Mouse (Mus musculus) heart, embryonic 14.5 days (tissue): ENCODE measurements around the gene Grip1. TPM values are rescaled to one million over a fixed set of nuclear protein-coding genes. Genes with fewer than 3 reads are reported as not detected.

ENCODE experiments used
- ATAC-seq: fragments of 200-750 bp; cut with Nextera tagmentation; 2 replicates; pipeline ENCODE4 v1.8.0; 2017; ENCODE audit warnings: low read depth, moderate TSS enrichment; ENCODE audit not compliant: insufficient number of reproducible peaks, insufficient read depth, low FRiP score
- H3K27ac ChIP-seq, 2 experiments: fragments of 200-500 bp in 1 of 2; fragments of 300-500 bp in 1 of 2; sonication (generic) in 1 of 2; replicated peaks in 1 of 2; 2 replicates each; pipeline ENCODE4 v1.5.1; 2012 to 2014; ENCODE audit warnings: low read depth in 2 of 2, low read length in 2 of 2, control low read depth in 1 of 2, mild to moderate bottlenecking in 1 of 2, mixed read lengths in 1 of 2; ENCODE audit not compliant: control insufficient read depth in 1 of 2, insufficient read depth in 1 of 2
- H3K27me3 ChIP-seq: fragments of 300-500 bp; sonication (generic); 2 replicates; pipeline ENCODE4 v1.6.1; 2014; ENCODE audit warnings: mild to moderate bottlenecking, low read length, control low read depth; ENCODE audit not compliant: control insufficient read depth, insufficient read depth
- H3K36me3 ChIP-seq: fragments of 300-500 bp; sonication (generic); 2 replicates; pipeline ENCODE4 v1.6.1; 2014; ENCODE audit warnings: mild to moderate bottlenecking, control low read depth, low read length, mixed read lengths; ENCODE audit not compliant: control insufficient read depth, insufficient read depth
- H3K4me1 ChIP-seq, 2 experiments: fragments of 200-500 bp in 1 of 2; fragments of 300-500 bp in 1 of 2; sonication (generic) in 1 of 2; 2 replicates each; pipeline ENCODE4 v1.6.1; 2012 to 2014; ENCODE audit warnings: low read length in 2 of 2, control low read depth in 1 of 2, mixed read lengths in 1 of 2; ENCODE audit not compliant: control insufficient read depth in 2 of 2, insufficient read depth in 2 of 2
- H3K4me2 ChIP-seq: fragments of 300-500 bp; sonication (generic); 2 replicates; pipeline ENCODE4 v1.6.1; 2014; ENCODE audit warnings: mild to moderate bottlenecking, low read length
- H3K4me3 ChIP-seq, 2 experiments: fragments of 200-500 bp in 1 of 2; fragments of 300-500 bp in 1 of 2; sonication (generic) in 1 of 2; 2 replicates each; pipeline ENCODE4 v1.5.1; 2012 to 2014; ENCODE audit warnings: low read length in 2 of 2, mild to moderate bottlenecking in 2 of 2, control low read depth in 1 of 2, low read depth in 1 of 2, moderate library complexity in 1 of 2; ENCODE audit not compliant: control insufficient read depth in 1 of 2, insufficient read depth in 1 of 2
- H3K9ac ChIP-seq: fragments of 300-500 bp; sonication (generic); 2 replicates; pipeline ENCODE4 v1.6.1; 2014; ENCODE audit warnings: mild to moderate bottlenecking, low read length
- H3K9me3 ChIP-seq: fragments of 300-500 bp; sonication (generic); 2 replicates; pipeline ENCODE4 v1.6.1; 2016; ENCODE audit warnings: low read length, control low read depth; ENCODE audit not compliant: control insufficient read depth
- WGBS: fragments of 180-500 bp; shearing (Covaris S2); extraction: QIAGEN DNeasy Blood & Tissue Kit; methylation state at CpG from one replicate; pipeline ENCODE4 v1.1.7; 2014; 5-methylcytosine and 5-hydroxymethylcytosine counted together
- polyA plus RNA-seq: library from polyadenylated mRNA; unstranded; fragments of >200 nt; fragmentation: Nextera tagmentation; extraction: Ambion mirVana; gene quantifications from 2 replicates; pipeline ENCODE4 v1.2.1, GENCODE M21; 2014

Gene Grip1
- polyA plus RNA-seq, 1 experiment from 2014 or later, result 2.9 TPM

GRCm38 (mm10) chr10:119902754-119903153 is 449.1 kb downstream of the Grip1 start:
- H3K4me2 ChIP-seq, result no peak overlapping the region
- ATAC-seq, result peak; percentile 39; the same call in 1 of the 2 replicates
- H3K9me3 ChIP-seq, result 0 out of 2 replicates have a peak, but pooled peaks cover 3% of the 10 kb centered on the region
- H3K4me3 ChIP-seq, result no peak overlapping the region
- H3K36me3 ChIP-seq, result no peaks in the 10 kb centered on the region
- no peak overlapping the region for H3K27ac ChIP-seq
- 57% methylated on average over 4 of the region's 4 CpGs for WGBS
- no peaks in the 10 kb centered on the region for H3K27me3 ChIP-seq
- peaks cover 3 to 4% of the 10 kb centered on the region in 2 experiments; a peak in 2 of 4 replicates for H3K4me1 ChIP-seq
- H3K9ac ChIP-seq, result no peak overlapping the region

GRCm38 (mm10) chr10:119906869-119907268 is 453.2 kb downstream of the Grip1 start:
- no peaks in the 10 kb centered on the region for H3K27me3 ChIP-seq
- peaks cover 3 to 4% of the 10 kb centered on the region in 2 experiments; a peak in 2 of 4 replicates for H3K4me1 ChIP-seq
- no peak overlapping the region for H3K27ac ChIP-seq
- 23% methylated on average over 7 of the region's 7 CpGs for WGBS
- no peak for ATAC-seq
- no peak overlapping the region for H3K4me2 ChIP-seq
- no peak overlapping the region for H3K9ac ChIP-seq
- no peak overlapping the region for H3K4me3 ChIP-seq
- no peaks in the 10 kb centered on the region for H3K36me3 ChIP-seq
- H3K9me3 ChIP-seq, result no peaks in the 10 kb centered on the region

- Histone ChIP-seq H3K4me1 (no peaks in the 10 kb centered on the region), H3K27ac (no peak overlapping the region), H3K4me3 (no peak overlapping the region), H3K4me2 (no peak overlapping the region), H3K9me3 (no peaks in the 10 kb centered on the region), H3K36me3 (no peaks in the 10 kb centered on the region), H3K27me3 (no peaks in the 10 kb centered on the region), H3K9ac (no peak overlapping the region)
- no peak for ATAC-seq
- 85% methylated on average over 9 of the region's 9 CpGs for WGBS
Observed at GRCm38 (mm10) chr10:119917995-119918394, 464.4 kb downstream of the Grip1 start.

GRCm38 (mm10) chr10:119927963-119928362 is 474.3 kb downstream of the Grip1 start:
- Histone ChIP-seq H3K4me3 (no peak overlapping the region), H3K9ac (no peak overlapping the region), H3K9me3 (no peaks in the 10 kb centered on the region), H3K36me3 (no peaks in the 10 kb centered on the region), H3K4me1 (no peaks in the 10 kb centered on the region), H3K27me3 (no peaks in the 10 kb centered on the region), H3K27ac (no peak overlapping the region), H3K4me2 (no peak overlapping the region)
- 84% methylated on average over 5 of the region's 5 CpGs for WGBS
- no peak for ATAC-seq

- H3K4me3 ChIP-seq, result no peak overlapping the region
- no peaks in the 10 kb centered on the region for H3K9me3 ChIP-seq
- H3K4me1 ChIP-seq, result no peaks in the 10 kb centered on the region
- no peak overlapping the region for H3K9ac ChIP-seq
- no peak overlapping the region for H3K4me2 ChIP-seq
- WGBS, result 84% methylated on average over 2 of the region's 2 CpGs
- no peak for ATAC-seq
- no peaks in the 10 kb centered on the region for H3K27me3 ChIP-seq
- H3K36me3 ChIP-seq, result no peaks in the 10 kb centered on the region
- H3K27ac ChIP-seq, result no peak overlapping the region
Observed at GRCm38 (mm10) chr10:119928921-119929320, 475.3 kb downstream of the Grip1 start.

- no peaks in the 10 kb centered on the region for H3K9me3 ChIP-seq
- ATAC-seq, result no peak
- WGBS, result 49% methylated on average over 4 of the region's 4 CpGs
- no peak overlapping the region for H3K27ac ChIP-seq
- H3K4me2 ChIP-seq, result no peak overlapping the region
- H3K4me3 ChIP-seq, result no peak overlapping the region
- no peaks in the 10 kb centered on the region for H3K36me3 ChIP-seq
- no peaks in the 10 kb centered on the region for H3K4me1 ChIP-seq
- H3K27me3 ChIP-seq, result no peaks in the 10 kb centered on the region
- no peak overlapping the region for H3K9ac ChIP-seq
Observed at GRCm38 (mm10) chr10:119932794-119933193, 479.2 kb downstream of the Grip1 start.

GRCm38 (mm10) chr10:119933362-119933761 is 479.7 kb downstream of the Grip1 start:
- Histone ChIP-seq H3K4me1 (no peaks in the 10 kb centered on the region), H3K4me2 (no peak overlapping the region), H3K9me3 (no peaks in the 10 kb centered on the region), H3K4me3 (no peak overlapping the region), H3K36me3 (no peaks in the 10 kb centered on the region), H3K9ac (no peak overlapping the region), H3K27me3 (no peaks in the 10 kb centered on the region), H3K27ac (no peak overlapping the region)
- 94% methylated on average over 5 of the region's 5 CpGs for WGBS
- ATAC-seq, result no peak

GRCm38 (mm10) chr10:119935231-119935630 is 481.6 kb downstream of the Grip1 start:
- no peaks in the 10 kb centered on the region for H3K9me3 ChIP-seq
- no peak overlapping the region for H3K9ac ChIP-seq
- no peaks in the 10 kb centered on the region for H3K27me3 ChIP-seq
- H3K4me2 ChIP-seq, result no peak overlapping the region
- 77% methylated on average over 6 of the region's 6 CpGs for WGBS
- H3K36me3 ChIP-seq, result no peaks in the 10 kb centered on the region
- H3K27ac ChIP-seq, result no peak overlapping the region
- H3K4me1 ChIP-seq, result no peaks in the 10 kb centered on the region
- ATAC-seq, result no peak
- H3K4me3 ChIP-seq, result no peak overlapping the region
